Mouse (Mus musculus): ENCODE measurements around the gene Xrcc1. TPM values are rescaled to one million over a fixed set of nuclear protein-coding genes. Genes with fewer than 3 reads are reported as not detected.

Xrcc1 gene
- polyA plus RNA-seq, 1 experiment from 2014 or later, result 55.0 TPM

DNA sequence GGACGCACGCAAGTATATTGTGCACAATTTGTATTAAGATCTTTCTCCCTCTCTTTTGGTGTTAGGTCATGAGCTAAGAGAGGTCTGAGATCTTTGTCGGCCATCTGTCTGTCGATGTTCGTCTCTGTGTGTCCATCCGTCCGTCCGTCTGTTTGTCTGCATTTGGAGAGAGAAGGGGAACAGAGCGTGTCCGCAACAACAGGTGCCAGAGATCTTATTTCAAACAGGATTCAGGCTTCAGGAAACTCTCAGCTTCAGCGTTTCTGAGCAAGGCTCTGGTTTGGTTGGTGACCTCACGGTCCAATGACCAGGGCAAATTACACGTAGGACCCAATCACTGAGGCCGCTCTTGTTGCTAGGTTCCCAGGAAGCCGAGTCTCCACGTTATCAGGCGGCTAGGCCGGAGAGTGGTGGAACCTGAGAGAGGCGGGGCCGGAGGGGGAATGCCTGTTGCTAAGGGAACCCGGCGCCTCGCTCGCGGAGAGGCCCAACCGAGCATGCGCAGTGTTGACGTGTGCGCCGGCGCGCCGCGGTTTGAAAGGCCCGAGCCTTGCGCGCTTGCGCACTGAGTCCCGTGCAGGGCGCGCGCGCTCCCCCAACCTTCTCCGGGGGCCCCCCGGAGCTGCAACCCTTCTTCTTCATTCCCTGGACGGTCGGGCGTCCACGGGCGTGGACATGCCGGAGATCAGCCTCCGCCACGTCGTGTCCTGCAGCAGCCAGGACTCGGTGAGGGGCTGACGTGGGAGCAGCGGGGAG, 723 bp downstream of the Xrcc1 start:
- Histone ChIP-seq H3K9ac (replicated peaks; ENCODE audit: low read length) (peak overlapping the region; percentile 73), H3K4me2 (ENCODE audit: low read length) (peak overlapping the region; percentile 52), H3K27me3 (ENCODE audit: control insufficient read depth, insufficient read depth, low read length) (no peaks in the 10 kb centered on the region), H3K4me1 (ENCODE audit: control insufficient read depth, insufficient read depth, low read length) (peaks cover 11% of the 10 kb centered on the region; the same call in 1 of the 2 replicates), H3K4me3 (replicated peaks; ENCODE audit: low read depth, low read length) (peak overlapping the region; percentile 85), H3K9me3 (ENCODE audit: control insufficient read depth, low read length) (no peaks in the 10 kb centered on the region), H3K36me3 (ENCODE audit: control insufficient read depth, insufficient read depth, low read length) (0 out of 2 replicates have a peak, but pooled peaks cover 6% of the 10 kb centered on the region), H3K27ac (replicated peaks; ENCODE audit: low read depth, low read length) (peak overlapping the region; percentile 64)
- DNase-seq, result peak; percentile 100
- ATAC-seq (ENCODE audit: low FRiP score, low TSS enrichment), result peak; percentile 96
- under 1% methylated on average over 57 of the region's 57 CpGs for WGBS

DNA sequence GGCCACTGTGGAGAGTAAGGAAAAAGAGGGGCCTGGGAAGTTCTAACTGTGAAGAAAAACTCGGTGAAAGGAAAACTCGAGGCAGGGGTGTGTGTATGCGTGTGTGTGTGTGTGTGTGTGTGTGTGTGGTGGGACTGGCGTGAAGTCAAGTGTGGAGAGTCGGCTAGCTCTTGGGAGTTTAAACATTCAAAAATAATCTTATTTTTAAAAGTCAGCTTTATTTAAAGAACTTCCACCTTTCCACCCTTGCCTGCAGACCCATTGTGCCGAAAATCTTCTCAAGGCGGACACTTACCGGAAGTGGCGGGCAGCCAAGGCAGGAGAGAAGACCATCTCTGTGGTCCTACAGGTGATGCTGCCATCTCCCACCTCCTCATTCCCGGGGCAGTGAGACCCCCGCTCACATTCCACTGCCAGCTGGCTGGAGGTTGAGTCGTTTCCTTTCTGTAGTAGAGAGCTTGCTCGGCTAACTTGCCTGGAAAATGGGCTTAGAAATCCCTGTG, 1.5 kb downstream of the Xrcc1 start:
- Histone ChIP-seq H3K4me3 (replicated peaks; ENCODE audit: low read depth, low read length) (peak overlapping the region; percentile 85), H3K9me3 (ENCODE audit: control insufficient read depth, low read length) (no peaks in the 10 kb centered on the region), H3K36me3 (ENCODE audit: control insufficient read depth, insufficient read depth, low read length) (0 out of 2 replicates have a peak, but pooled peaks cover 8% of the 10 kb centered on the region), H3K27me3 (ENCODE audit: control insufficient read depth, insufficient read depth, low read length) (no peaks in the 10 kb centered on the region), H3K27ac (replicated peaks; ENCODE audit: low read depth, low read length) (peak overlapping the region; percentile 64), H3K9ac (replicated peaks; ENCODE audit: low read length) (peak overlapping the region; percentile 73), H3K4me2 (ENCODE audit: low read length) (peak overlapping the region; percentile 52), H3K4me1 (ENCODE audit: control insufficient read depth, insufficient read depth, low read length) (peaks cover 11% of the 10 kb centered on the region; the same call in 1 of the 2 replicates)
- WGBS, result 29% methylated on average over 13 of the region's 13 CpGs
- DNase-seq, result no peak
- 0 out of 2 replicates have a peak, but pooled peaks have one; percentile 2 for ATAC-seq (ENCODE audit: low FRiP score, low TSS enrichment)

DNA sequence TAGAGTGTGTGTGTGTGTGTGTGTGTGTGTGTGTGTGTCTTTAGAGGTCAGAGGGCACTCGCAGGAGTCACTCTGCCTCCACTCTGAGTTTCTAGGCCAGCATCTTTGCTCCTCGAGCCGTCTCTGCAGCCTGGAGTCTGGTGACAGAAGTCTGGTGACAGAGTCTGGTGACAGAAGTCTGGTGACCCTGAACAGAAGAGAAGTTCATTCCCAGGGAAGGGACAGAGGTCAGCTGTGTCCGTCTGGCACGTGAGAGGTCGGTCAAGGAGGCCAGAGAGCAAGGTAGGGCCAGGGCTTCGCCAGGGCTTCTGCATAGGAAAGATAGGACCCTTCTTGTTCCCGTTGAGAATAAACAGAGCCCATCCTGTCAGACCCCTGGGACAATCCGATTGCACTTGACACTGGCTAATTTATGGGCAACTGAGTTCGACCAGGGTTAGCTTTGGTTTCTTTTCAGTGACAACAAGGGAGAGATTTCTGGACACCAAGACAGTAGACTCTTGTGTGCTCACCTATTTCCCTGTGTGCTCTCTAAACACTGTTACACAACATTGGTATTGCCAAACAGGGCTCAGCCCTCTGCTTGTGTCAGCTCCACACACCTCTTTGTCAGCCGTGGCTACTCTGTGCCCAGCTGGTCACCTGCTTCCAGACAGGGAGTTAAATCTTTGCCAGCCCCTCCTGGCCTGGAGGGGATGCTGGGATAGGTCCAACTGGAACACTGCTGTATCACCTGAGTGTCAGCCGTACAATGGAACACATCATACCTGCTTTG, 6.1 kb downstream of the Xrcc1 start:
- Histone ChIP-seq H3K4me2 (ENCODE audit: low read length) (no peak overlapping the region), H3K4me3 (replicated peaks; ENCODE audit: low read depth, low read length) (no peak overlapping the region), H3K9me3 (ENCODE audit: control insufficient read depth, low read length) (no peaks in the 10 kb centered on the region), H3K27ac (replicated peaks; ENCODE audit: low read depth, low read length) (no peak overlapping the region), H3K36me3 (ENCODE audit: control insufficient read depth, insufficient read depth, low read length) (peaks cover 19% of the 10 kb centered on the region; the same call in 1 of the 2 replicates), H3K9ac (replicated peaks; ENCODE audit: low read length) (no peak overlapping the region), H3K27me3 (ENCODE audit: control insufficient read depth, insufficient read depth, low read length) (no peaks in the 10 kb centered on the region), H3K4me1 (ENCODE audit: control insufficient read depth, insufficient read depth, low read length) (peaks cover 6% of the 10 kb centered on the region; the same call in 1 of the 2 replicates)
- WGBS, result 94% methylated on average over 12 of the region's 12 CpGs
- ATAC-seq (ENCODE audit: low FRiP score, low TSS enrichment) (no peak), DNase-seq (no peak)

DNA sequence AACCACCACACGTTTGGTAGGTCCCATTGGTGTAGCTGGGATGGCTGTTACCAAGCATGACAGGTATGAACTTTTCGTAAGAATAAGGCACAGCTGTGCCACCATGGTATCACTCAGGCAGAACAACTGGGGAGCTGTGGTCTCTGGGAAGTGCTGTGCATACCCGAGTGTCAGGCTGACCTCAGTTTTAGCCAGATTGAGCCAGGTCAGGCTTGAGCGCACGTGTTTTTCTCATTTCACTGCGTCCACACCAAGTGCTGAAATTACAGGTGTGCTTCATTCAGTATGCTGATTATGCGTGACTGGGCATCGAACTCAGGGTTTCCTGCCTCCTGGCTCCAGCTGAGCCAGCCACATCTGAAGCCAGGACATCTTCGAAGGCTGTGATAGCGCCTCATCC, 9.7 kb downstream of the Xrcc1 start:
- no peak for DNase-seq
- WGBS, result 93% methylated on average over 10 of the region's 10 CpGs
- Histone ChIP-seq H3K4me1 (ENCODE audit: control insufficient read depth, insufficient read depth, low read length) (no peaks in the 10 kb centered on the region), H3K4me2 (ENCODE audit: low read length) (no peak overlapping the region), H3K27ac (replicated peaks; ENCODE audit: low read depth, low read length) (no peak overlapping the region), H3K4me3 (replicated peaks; ENCODE audit: low read depth, low read length) (no peak overlapping the region), H3K36me3 (ENCODE audit: control insufficient read depth, insufficient read depth, low read length) (peaks cover 28% of the 10 kb centered on the region; the same call in 1 of the 2 replicates), H3K9ac (replicated peaks; ENCODE audit: low read length) (no peak overlapping the region), H3K9me3 (ENCODE audit: control insufficient read depth, low read length) (no peaks in the 10 kb centered on the region), H3K27me3 (ENCODE audit: control insufficient read depth, insufficient read depth, low read length) (no peaks in the 10 kb centered on the region)
- ATAC-seq (ENCODE audit: low FRiP score, low TSS enrichment), result no peak

DNA sequence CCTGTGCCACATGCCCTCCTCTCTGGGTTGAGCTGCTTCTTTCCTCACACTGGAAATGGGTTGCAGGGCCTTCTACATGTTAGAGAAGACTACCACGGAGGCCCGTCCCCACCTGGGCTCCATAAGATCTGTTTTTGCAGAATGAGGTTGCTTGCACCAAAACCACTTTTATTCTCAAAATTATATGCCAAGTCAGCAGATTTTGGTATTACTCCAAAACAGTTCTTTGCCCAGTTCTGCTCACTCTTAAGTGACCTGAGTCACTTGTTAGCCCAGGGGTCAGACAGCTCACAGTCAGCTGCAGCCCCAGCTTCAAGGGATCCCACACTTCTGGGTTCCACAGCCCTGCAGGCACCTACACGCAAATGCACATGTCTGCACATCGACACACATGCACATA, 15.4 kb downstream of the Xrcc1 start:
- H3K4me2 ChIP-seq (ENCODE audit: low read length), result no peak overlapping the region
- no peaks in the 10 kb centered on the region for H3K4me1 ChIP-seq (ENCODE audit: control insufficient read depth, insufficient read depth, low read length)
- DNase-seq, result no peak
- H3K27me3 ChIP-seq (ENCODE audit: control insufficient read depth, insufficient read depth, low read length), result no peaks in the 10 kb centered on the region
- no peak overlapping the region for H3K4me3 ChIP-seq (replicated peaks; ENCODE audit: low read depth, low read length)
- H3K27ac ChIP-seq (replicated peaks; ENCODE audit: low read depth, low read length), result no peak overlapping the region
- H3K9me3 ChIP-seq (ENCODE audit: control insufficient read depth, low read length), result no peaks in the 10 kb centered on the region
- peaks cover 38% of the 10 kb centered on the region for H3K36me3 ChIP-seq (ENCODE audit: control insufficient read depth, insufficient read depth, low read length)
- ATAC-seq (ENCODE audit: low FRiP score, low TSS enrichment), result no peak
- WGBS, result 97% methylated on average over 4 of the region's 4 CpGs
- H3K9ac ChIP-seq (replicated peaks; ENCODE audit: low read length), result no peak overlapping the region

DNA sequence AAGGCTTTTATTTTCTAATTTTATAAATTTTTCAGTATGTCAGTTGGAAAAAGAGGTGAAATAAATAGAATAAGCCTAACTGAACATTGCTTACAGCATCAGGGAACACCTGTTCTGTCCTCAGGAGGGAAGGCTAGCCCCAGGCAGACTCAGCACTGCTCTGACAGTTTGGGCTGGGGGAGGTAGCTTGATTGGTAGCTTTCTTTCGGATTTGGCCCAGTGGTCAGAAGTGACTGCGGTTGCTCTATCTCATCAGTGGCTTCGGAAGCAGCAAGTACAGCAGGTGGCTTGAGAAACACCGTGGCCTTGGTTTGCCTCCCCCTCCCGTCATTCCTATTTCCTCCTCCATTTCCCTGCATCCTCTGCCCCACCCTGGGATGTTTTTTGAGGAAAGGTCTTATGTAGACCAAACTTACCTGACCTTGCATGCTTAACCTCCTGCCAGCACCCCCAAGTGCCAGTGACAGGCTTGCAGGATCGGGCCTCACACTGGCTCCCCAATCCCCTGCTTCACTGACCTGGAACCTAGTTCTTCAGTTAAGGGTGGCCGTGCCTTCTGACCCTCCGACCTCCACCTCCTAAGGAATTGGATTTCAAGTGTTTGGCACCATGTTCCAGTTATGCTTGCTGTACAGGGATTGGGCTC, 17.2 kb downstream of the Xrcc1 start:
- H3K9me3 ChIP-seq (ENCODE audit: control insufficient read depth, low read length), result no peaks in the 10 kb centered on the region
- no peak overlapping the region for H3K4me2 ChIP-seq (ENCODE audit: low read length)
- 88% methylated on average over 8 of the region's 8 CpGs for WGBS
- no peaks in the 10 kb centered on the region for H3K27me3 ChIP-seq (ENCODE audit: control insufficient read depth, insufficient read depth, low read length)
- no peak overlapping the region for H3K4me3 ChIP-seq (replicated peaks; ENCODE audit: low read depth, low read length)
- H3K27ac ChIP-seq (replicated peaks; ENCODE audit: low read depth, low read length), result no peak overlapping the region
- ATAC-seq (ENCODE audit: low FRiP score, low TSS enrichment) (no peak), DNase-seq (no peak)
- H3K9ac ChIP-seq (replicated peaks; ENCODE audit: low read length), result no peak overlapping the region
- peaks cover 54% of the 10 kb centered on the region for H3K36me3 ChIP-seq (ENCODE audit: control insufficient read depth, insufficient read depth, low read length)
- no peaks in the 10 kb centered on the region for H3K4me1 ChIP-seq (ENCODE audit: control insufficient read depth, insufficient read depth, low read length)

DNA sequence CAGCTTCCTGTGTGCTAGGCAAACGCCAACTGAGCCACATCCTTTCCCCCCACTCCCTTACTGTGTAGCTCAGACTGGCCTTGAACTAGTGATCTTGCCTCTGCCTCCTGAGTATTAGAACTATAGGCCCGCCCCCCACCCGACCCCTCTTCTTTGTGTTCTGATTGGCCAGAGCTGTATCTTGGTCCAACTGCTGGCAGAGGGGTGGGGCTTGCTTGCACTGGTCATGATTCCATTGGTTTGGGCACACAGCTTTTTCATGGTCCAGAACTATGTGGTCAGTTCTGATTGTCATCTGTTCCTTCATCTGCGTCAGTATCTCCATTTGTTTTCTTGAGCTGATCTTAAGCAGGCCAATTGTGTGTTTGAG, 17.7 kb downstream of the Xrcc1 start:
- DNase-seq (no peak), ATAC-seq (ENCODE audit: low FRiP score, low TSS enrichment) (no peak)
- Histone ChIP-seq H3K9ac (replicated peaks; ENCODE audit: low read length) (no peak overlapping the region), H3K4me3 (replicated peaks; ENCODE audit: low read depth, low read length) (no peak overlapping the region), H3K27ac (replicated peaks; ENCODE audit: low read depth, low read length) (no peak overlapping the region), H3K27me3 (ENCODE audit: control insufficient read depth, insufficient read depth, low read length) (no peaks in the 10 kb centered on the region), H3K36me3 (ENCODE audit: control insufficient read depth, insufficient read depth, low read length) (peaks cover 59% of the 10 kb centered on the region), H3K4me2 (ENCODE audit: low read length) (no peak overlapping the region), H3K4me1 (ENCODE audit: control insufficient read depth, insufficient read depth, low read length) (no peaks in the 10 kb centered on the region), H3K9me3 (ENCODE audit: control insufficient read depth, low read length) (no peaks in the 10 kb centered on the region)
- WGBS, result 86% methylated on average over 4 of the region's 4 CpGs

DNA sequence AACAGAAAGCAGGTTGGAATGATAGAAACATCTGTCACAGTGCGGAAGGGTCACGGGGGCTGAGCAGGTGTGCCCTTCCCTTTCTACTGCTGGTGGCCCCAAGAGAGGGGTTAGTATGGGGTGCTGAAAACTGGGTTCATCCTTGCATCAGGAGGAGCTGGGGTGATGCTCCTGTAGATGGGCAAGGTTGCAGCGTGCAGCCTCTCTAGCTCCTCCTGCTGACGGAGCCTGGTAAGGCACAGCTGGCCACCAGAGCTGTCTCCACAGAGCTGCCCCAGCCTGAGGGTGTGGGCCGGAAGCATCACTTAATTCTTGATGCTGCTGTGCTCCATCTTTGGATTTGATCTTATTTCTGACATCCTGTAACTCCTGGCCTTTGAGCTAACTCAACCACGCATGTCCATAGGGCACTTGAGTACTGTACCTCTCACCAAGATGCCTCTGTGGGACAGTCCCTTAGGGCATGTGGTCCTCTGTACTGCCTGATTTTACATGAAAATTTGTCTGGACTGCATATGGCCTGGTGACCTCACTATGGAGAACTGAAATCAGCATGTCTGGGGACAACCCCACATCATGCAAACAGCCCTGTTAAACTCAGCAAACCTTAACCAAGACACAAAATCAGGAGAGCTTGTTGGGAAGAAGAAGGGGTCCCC, 18.6 kb downstream of the Xrcc1 start:
- Histone ChIP-seq H3K4me3 (replicated peaks; ENCODE audit: low read depth, low read length) (no peak overlapping the region), H3K4me2 (ENCODE audit: low read length) (no peak overlapping the region), H3K4me1 (ENCODE audit: control insufficient read depth, insufficient read depth, low read length) (no peaks in the 10 kb centered on the region), H3K27me3 (ENCODE audit: control insufficient read depth, insufficient read depth, low read length) (no peaks in the 10 kb centered on the region), H3K9me3 (ENCODE audit: control insufficient read depth, low read length) (no peaks in the 10 kb centered on the region), H3K27ac (replicated peaks; ENCODE audit: low read depth, low read length) (no peak overlapping the region), H3K36me3 (ENCODE audit: control insufficient read depth, insufficient read depth, low read length) (peaks cover 58% of the 10 kb centered on the region), H3K9ac (replicated peaks; ENCODE audit: low read length) (no peak overlapping the region)
- 56% methylated on average over 6 of the region's 6 CpGs for WGBS
- DNase-seq (peak; percentile 76), ATAC-seq (ENCODE audit: low FRiP score, low TSS enrichment) (peak; percentile 55; the same call in 1 of the 2 replicates)
